Mouse (Mus musculus) urinary bladder, postnatal 25 days (tissue): ENCODE data around the gene Tmx4.
"Not testable (repeated sequence)": the region's sequence is repeated elsewhere in the genome, so short reads cannot be mapped to it uniquely, and the experiment has no call there.

Source experiments
- DNase-seq: peaks from one replicate; pipeline ENCODE4 v3.0.0; 2022; ENCODE audit warnings: low spot score

Tmx4 gene

GRCm38 (mm10) chr2:134643514-134644300, at the start of gene Tmx4:
Gene Tmx4 (minus strand): TSS chr2:134644145.
- peak; percentile 99 for DNase-seq

- no peak for DNase-seq
Observed at GRCm38 (mm10) chr2:134692125-134692524, 48.2 kb upstream of the Tmx4 start.

- no peak for DNase-seq
Observed at GRCm38 (mm10) chr2:134691055-134691454, 47.1 kb upstream of the Tmx4 start.

GRCm38 (mm10) chr2:134682326-134682725, 38.4 kb upstream of the Tmx4 start:
- DNase-seq = no peak

- no peak for DNase-seq
Observed at GRCm38 (mm10) chr2:134681271-134681961, 37.5 kb upstream of the Tmx4 start.

GRCm38 (mm10) chr2:134679567-134679966, 35.6 kb upstream of the Tmx4 start:
- DNase-seq = no peak

GRCm38 (mm10) chr2:134675465-134675864, 31.5 kb upstream of the Tmx4 start:
- no peak for DNase-seq

GRCm38 (mm10) chr2:134673604-134674003, 29.7 kb upstream of the Tmx4 start:
- no peak for DNase-seq

GRCm38 (mm10) chr2:134656477-134656876, 12.5 kb upstream of the Tmx4 start:
- DNase-seq = no peak

- DNase-seq = no peak
Observed at GRCm38 (mm10) chr2:134654668-134655067, 10.7 kb upstream of the Tmx4 start.

GRCm38 (mm10) chr2:134652759-134653158, 8.8 kb upstream of the Tmx4 start:
- DNase-seq = no peak

GRCm38 (mm10) chr2:134648999-134649398, 5.1 kb upstream of the Tmx4 start:
- no peak for DNase-seq

GRCm38 (mm10) chr2:134645752-134646151, 1.8 kb upstream of the Tmx4 start:
- no peak for DNase-seq

GRCm38 (mm10) chr2:134645166-134645565, 1.2 kb upstream of the Tmx4 start:
- no peak for DNase-seq

- DNase-seq = no peak
Observed at GRCm38 (mm10) chr2:134644301-134644912, 462 bp upstream of the Tmx4 start.

- no peak for DNase-seq
Observed at GRCm38 (mm10) chr2:134642377-134642776, 1.6 kb downstream of the Tmx4 start.

GRCm38 (mm10) chr2:134641372-134641771, 2.6 kb downstream of the Tmx4 start:
- DNase-seq = no peak

GRCm38 (mm10) chr2:134640398-134640797, 3.5 kb downstream of the Tmx4 start:
- DNase-seq = no peak

- not testable (repeated sequence) for DNase-seq
Observed at GRCm38 (mm10) chr2:134628541-134628940, 15.4 kb downstream of the Tmx4 start.

- no peak for DNase-seq
Observed at GRCm38 (mm10) chr2:134604935-134605334, 39.0 kb downstream of the Tmx4 start.

- no peak for DNase-seq
Observed at GRCm38 (mm10) chr2:134591081-134591694, 52.8 kb downstream of the Tmx4 start.

- no peak for DNase-seq
Observed at GRCm38 (mm10) chr2:134585243-134585642, 58.7 kb downstream of the Tmx4 start.

GRCm38 (mm10) chr2:134559422-134559821, 84.5 kb downstream of the Tmx4 start:
- DNase-seq = no peak
